Mouse (Mus musculus): ENCODE measurements around the gene Gsdma2. TPM values are rescaled to one million over a fixed set of nuclear protein-coding genes. Genes with fewer than 3 reads are reported as not detected.

Gsdma2 gene
- total and polyA plus RNA-seq, 2 experiments: not detected

- H3K27ac ChIP-seq (replicated peaks; ENCODE audit: insufficient read depth, low read depth, low read length): no peak overlapping the region
- H3K9ac ChIP-seq (ENCODE audit: low read depth, low read length): no peak overlapping the region
- H3K4me3 ChIP-seq (ENCODE audit: insufficient read depth, low read depth, low read length): no peak overlapping the region
- no peaks in the 10 kb centered on the region for H3K27me3 ChIP-seq (ENCODE audit: control insufficient read depth, insufficient read depth, low read length)
- H3K4me1 ChIP-seq (ENCODE audit: control insufficient read depth, insufficient read depth, low read length): peaks cover 5% of the 10 kb centered on the region
- TF ChIP-seq POLR2A (IDR thresholded peaks at IDR 0.05; ENCODE audit: extremely low read depth, insufficient read depth, low read length): no peak
- no peak for TF ChIP-seq CTCF (IDR thresholded peaks at IDR 0.05; ENCODE audit: low read depth, low read length)
- 83% methylated on average over 8 of the region's 8 CpGs for WGBS
- DNase-seq (ENCODE audit: extremely low read depth, low read depth, low spot score): no peak
- H3K79me2 ChIP-seq (ENCODE audit: control insufficient read depth, insufficient read depth, low read length): peaks cover 3% of the 10 kb centered on the region; the same call in 1 of the 2 replicates
- H3K36me3 ChIP-seq (ENCODE audit: control insufficient read depth, insufficient read depth, low read length): peaks cover 40% of the 10 kb centered on the region
Measured at GRCm38 (mm10) chr11:98688009-98688408, 41.5 kb downstream of the Gsdma2 start.

GRCm38 (mm10) chr11:98693201-98693600, 46.6 kb downstream of the Gsdma2 start:
- Histone ChIP-seq H3K9ac (ENCODE audit: low read depth, low read length) (no peak overlapping the region), H3K36me3 (ENCODE audit: control insufficient read depth, insufficient read depth, low read length) (peaks cover 37% of the 10 kb centered on the region), H3K4me3 (ENCODE audit: insufficient read depth, low read depth, low read length) (no peak overlapping the region), H3K4me1 (ENCODE audit: control insufficient read depth, insufficient read depth, low read length) (no peaks in the 10 kb centered on the region), H3K79me2 (ENCODE audit: control insufficient read depth, insufficient read depth, low read length) (no peaks in the 10 kb centered on the region), H3K27ac (replicated peaks; ENCODE audit: insufficient read depth, low read depth, low read length) (no peak overlapping the region), H3K27me3 (ENCODE audit: control insufficient read depth, insufficient read depth, low read length) (no peaks in the 10 kb centered on the region)
- TF ChIP-seq POLR2A (IDR thresholded peaks at IDR 0.05; ENCODE audit: extremely low read depth, insufficient read depth, low read length) (no peak), CTCF (IDR thresholded peaks at IDR 0.05; ENCODE audit: low read depth, low read length) (no peak)
- 81% methylated on average over 13 of the region's 13 CpGs for WGBS
- no peak for DNase-seq (ENCODE audit: extremely low read depth, low read depth, low spot score)

GRCm38 (mm10) chr11:98693746-98694145, 47.2 kb downstream of the Gsdma2 start:
- H3K9ac ChIP-seq (ENCODE audit: low read depth, low read length): no peak overlapping the region
- TF ChIP-seq POLR2A (IDR thresholded peaks at IDR 0.05; ENCODE audit: extremely low read depth, insufficient read depth, low read length) (no peak), CTCF (IDR thresholded peaks at IDR 0.05; ENCODE audit: low read depth, low read length) (no peak)
- H3K27ac ChIP-seq (replicated peaks; ENCODE audit: insufficient read depth, low read depth, low read length): no peak overlapping the region
- no peaks in the 10 kb centered on the region for H3K4me1 ChIP-seq (ENCODE audit: control insufficient read depth, insufficient read depth, low read length)
- WGBS: 90% methylated on average over 9 of the region's 9 CpGs
- no peak overlapping the region for H3K4me3 ChIP-seq (ENCODE audit: insufficient read depth, low read depth, low read length)
- DNase-seq (ENCODE audit: extremely low read depth, low read depth, low spot score): no peak
- peaks cover 37% of the 10 kb centered on the region for H3K36me3 ChIP-seq (ENCODE audit: control insufficient read depth, insufficient read depth, low read length)
- no peaks in the 10 kb centered on the region for H3K27me3 ChIP-seq (ENCODE audit: control insufficient read depth, insufficient read depth, low read length)
- H3K79me2 ChIP-seq (ENCODE audit: control insufficient read depth, insufficient read depth, low read length): no peaks in the 10 kb centered on the region

GRCm38 (mm10) chr11:98694301-98694700, 47.7 kb downstream of the Gsdma2 start:
- H3K4me1 ChIP-seq (ENCODE audit: control insufficient read depth, insufficient read depth, low read length): no peaks in the 10 kb centered on the region
- TF ChIP-seq POLR2A (IDR thresholded peaks at IDR 0.05; ENCODE audit: extremely low read depth, insufficient read depth, low read length) (no peak), CTCF (IDR thresholded peaks at IDR 0.05; ENCODE audit: low read depth, low read length) (no peak)
- no peaks in the 10 kb centered on the region for H3K27me3 ChIP-seq (ENCODE audit: control insufficient read depth, insufficient read depth, low read length)
- no peaks in the 10 kb centered on the region for H3K79me2 ChIP-seq (ENCODE audit: control insufficient read depth, insufficient read depth, low read length)
- peaks cover 35% of the 10 kb centered on the region for H3K36me3 ChIP-seq (ENCODE audit: control insufficient read depth, insufficient read depth, low read length)
- H3K9ac ChIP-seq (ENCODE audit: low read depth, low read length): no peak overlapping the region
- no peak for DNase-seq (ENCODE audit: extremely low read depth, low read depth, low spot score)
- WGBS: 85% methylated on average over 9 of the region's 9 CpGs
- no peak overlapping the region for H3K4me3 ChIP-seq (ENCODE audit: insufficient read depth, low read depth, low read length)
- no peak overlapping the region for H3K27ac ChIP-seq (replicated peaks; ENCODE audit: insufficient read depth, low read depth, low read length)

GRCm38 (mm10) chr11:98695408-98695807, 48.8 kb downstream of the Gsdma2 start:
- no peak for DNase-seq (ENCODE audit: extremely low read depth, low read depth, low spot score)
- H3K4me1 ChIP-seq (ENCODE audit: control insufficient read depth, insufficient read depth, low read length): no peaks in the 10 kb centered on the region
- TF ChIP-seq CTCF (IDR thresholded peaks at IDR 0.05; ENCODE audit: low read depth, low read length) (no peak), POLR2A (IDR thresholded peaks at IDR 0.05; ENCODE audit: extremely low read depth, insufficient read depth, low read length) (no peak)
- peaks cover 28% of the 10 kb centered on the region for H3K36me3 ChIP-seq (ENCODE audit: control insufficient read depth, insufficient read depth, low read length)
- WGBS: 84% methylated on average over 14 of the region's 14 CpGs
- H3K27me3 ChIP-seq (ENCODE audit: control insufficient read depth, insufficient read depth, low read length): no peaks in the 10 kb centered on the region
- H3K27ac ChIP-seq (replicated peaks; ENCODE audit: insufficient read depth, low read depth, low read length): no peak overlapping the region
- H3K79me2 ChIP-seq (ENCODE audit: control insufficient read depth, insufficient read depth, low read length): no peaks in the 10 kb centered on the region
- H3K4me3 ChIP-seq (ENCODE audit: insufficient read depth, low read depth, low read length): no peak overlapping the region
- no peak overlapping the region for H3K9ac ChIP-seq (ENCODE audit: low read depth, low read length)

GRCm38 (mm10) chr11:98696454-98697216, 50.1 kb downstream of the Gsdma2 start:
- Histone ChIP-seq H3K27me3 (ENCODE audit: control insufficient read depth, insufficient read depth, low read length) (no peaks in the 10 kb centered on the region), H3K4me3 (ENCODE audit: insufficient read depth, low read depth, low read length) (no peak overlapping the region), H3K9ac (ENCODE audit: low read depth, low read length) (no peak overlapping the region), H3K36me3 (ENCODE audit: control insufficient read depth, insufficient read depth, low read length) (peaks cover 16% of the 10 kb centered on the region), H3K79me2 (ENCODE audit: control insufficient read depth, insufficient read depth, low read length) (no peaks in the 10 kb centered on the region), H3K27ac (replicated peaks; ENCODE audit: insufficient read depth, low read depth, low read length) (no peak overlapping the region), H3K4me1 (ENCODE audit: control insufficient read depth, insufficient read depth, low read length) (no peaks in the 10 kb centered on the region)
- 79% methylated on average over 14 of the region's 14 CpGs for whole genome bisulfite sequencing
- DNase-seq (ENCODE audit: extremely low read depth, low read depth, low spot score): no peak
- TF ChIP-seq POLR2A (IDR thresholded peaks at IDR 0.05; ENCODE audit: extremely low read depth, insufficient read depth, low read length) (no peak), CTCF (IDR thresholded peaks at IDR 0.05; ENCODE audit: low read depth, low read length) (no peak)

All from liver, adult 2 months (tissue).